Mouse (Mus musculus) neural tube, embryonic 11.5 days (tissue): ENCODE measurements around the gene Vapa. TPM values are rescaled to one million over a fixed set of nuclear protein-coding genes. Genes with fewer than 3 reads are reported as not detected.

Experiments used
- ATAC-seq: fragments of 200-750 bp; cut with Nextera tagmentation; 2 replicates; pipeline ENCODE4 v1.8.0; 2017; ENCODE audit warnings: moderate number of reproducible peaks, mild to moderate bottlenecking, moderate TSS enrichment, moderate library complexity; ENCODE audit not compliant: insufficient read depth, low FRiP score, low TSS enrichment
- DNase-seq: peaks from one replicate; pipeline ENCODE4 v3.0.0-alpha.2; 2015; ENCODE audit warnings: low spot score
- H3K27ac ChIP-seq: fragments of 300-500 bp; sonication (generic); 2 replicates; pipeline ENCODE4 v1.5.1; 2014; ENCODE audit warnings: low read depth, mild to moderate bottlenecking, low read length
- H3K27me3 ChIP-seq: fragments of 300-500 bp; sonication (generic); 2 replicates; pipeline ENCODE4 v1.6.1; 2014; ENCODE audit warnings: mild to moderate bottlenecking, low read length, mixed read lengths; ENCODE audit not compliant: control insufficient read depth, insufficient read depth
- H3K36me3 ChIP-seq: fragments of 300-500 bp; sonication (generic); 2 replicates; pipeline ENCODE4 v1.6.1; 2014; ENCODE audit warnings: mild to moderate bottlenecking, low read length, moderate library complexity, mixed read lengths; ENCODE audit not compliant: control insufficient read depth, insufficient read depth
- H3K4me1 ChIP-seq: fragments of 300-500 bp; sonication (generic); 2 replicates; pipeline ENCODE4 v1.6.1; 2014; ENCODE audit warnings: low read length, mixed read lengths; ENCODE audit not compliant: control insufficient read depth, insufficient read depth
- H3K4me2 ChIP-seq: fragments of 300-500 bp; sonication (generic); 2 replicates; pipeline ENCODE4 v1.6.1; 2014; ENCODE audit warnings: low read depth, mild to moderate bottlenecking, moderate library complexity
- H3K4me3 ChIP-seq: fragments of 300-500 bp; sonication (generic); 2 replicates; pipeline ENCODE4 v1.5.1; 2014; ENCODE audit warnings: low read depth, low read length
- H3K9ac ChIP-seq: fragments of 300-500 bp; sonication (generic); 2 replicates; pipeline ENCODE4 v1.6.1; 2014; ENCODE audit warnings: mild to moderate bottlenecking, low read length
- H3K9me3 ChIP-seq: fragments of 300-500 bp; sonication (generic); 2 replicates; pipeline ENCODE4 v1.6.1; 2016; ENCODE audit warnings: low read length; ENCODE audit not compliant: control insufficient read depth
- WGBS: fragments of 180-500 bp; shearing (Covaris S2); extraction: QIAGEN DNeasy Blood & Tissue Kit; methylation state at CpG from one replicate; pipeline ENCODE4 v1.1.7; 2014; 5-methylcytosine and 5-hydroxymethylcytosine counted together
- polyA plus RNA-seq: library from polyadenylated mRNA; unstranded; fragments of >200 nt; fragmentation: Nextera tagmentation; extraction: Ambion mirVana; gene quantifications from 2 replicates; pipeline ENCODE4 v1.2.1, GENCODE M21; 2014

The Vapa gene
- polyA plus RNA-seq, 1 experiment from 2014 or later, result 259 TPM

DNA sequence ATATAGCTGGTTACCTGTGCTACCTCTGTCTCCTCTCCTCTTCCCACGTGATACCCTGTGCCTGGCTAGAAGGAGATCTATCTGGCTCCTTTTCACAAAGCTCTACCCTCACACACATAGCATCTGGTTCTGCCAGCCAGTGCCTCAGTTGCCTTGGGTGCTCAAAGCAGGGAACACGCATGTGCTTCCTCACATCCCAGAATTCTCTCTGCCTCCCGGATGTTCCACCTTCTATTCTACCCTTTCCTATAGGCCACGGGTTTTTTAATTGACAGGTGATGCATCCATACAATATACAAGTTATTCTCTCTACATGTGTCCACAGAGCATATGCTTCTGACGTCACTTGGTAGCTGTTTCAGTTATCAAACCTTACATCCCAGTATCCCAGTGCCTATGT, 49.2 kb downstream of the Vapa start:
- no peak for DNase-seq
- WGBS, result 75% methylated on average over 5 of the region's 5 CpGs
- H3K27me3 ChIP-seq, result no peaks in the 10 kb centered on the region
- no peak for ATAC-seq
- H3K9ac ChIP-seq, result no peak overlapping the region
- no peak overlapping the region for H3K4me3 ChIP-seq
- no peaks in the 10 kb centered on the region for H3K9me3 ChIP-seq
- H3K27ac ChIP-seq, result no peak overlapping the region
- no peaks in the 10 kb centered on the region for H3K36me3 ChIP-seq
- no peaks in the 10 kb centered on the region for H3K4me1 ChIP-seq
- H3K4me2 ChIP-seq, result no peak overlapping the region

DNA sequence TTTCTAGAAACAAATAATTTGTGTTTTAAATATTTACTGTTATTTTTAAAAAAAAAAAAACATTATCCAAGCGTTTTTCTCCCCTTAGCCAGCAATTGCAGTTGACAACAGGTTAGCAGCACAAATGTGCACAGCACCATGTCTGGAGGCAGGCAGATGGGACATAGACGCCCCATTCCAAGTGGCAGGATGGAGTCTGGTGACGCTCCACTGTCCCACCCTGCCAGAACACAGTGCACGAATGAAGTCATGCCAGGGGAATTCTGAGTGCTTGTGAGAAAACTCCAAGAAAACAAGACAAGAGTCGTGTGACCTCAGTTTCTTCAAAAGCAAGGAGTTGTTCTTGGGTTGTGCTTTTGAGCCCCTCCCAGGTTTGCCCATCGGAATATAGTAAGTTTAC, 50.0 kb downstream of the Vapa start:
- Histone ChIP-seq H3K4me3 (no peak overlapping the region), H3K9ac (no peak overlapping the region), H3K4me1 (no peaks in the 10 kb centered on the region), H3K27me3 (no peaks in the 10 kb centered on the region), H3K36me3 (no peaks in the 10 kb centered on the region), H3K9me3 (no peaks in the 10 kb centered on the region), H3K27ac (no peak overlapping the region), H3K4me2 (no peak overlapping the region)
- ATAC-seq, result no peak
- 65% methylated on average over 6 of the region's 6 CpGs for WGBS
- no peak for DNase-seq

DNA sequence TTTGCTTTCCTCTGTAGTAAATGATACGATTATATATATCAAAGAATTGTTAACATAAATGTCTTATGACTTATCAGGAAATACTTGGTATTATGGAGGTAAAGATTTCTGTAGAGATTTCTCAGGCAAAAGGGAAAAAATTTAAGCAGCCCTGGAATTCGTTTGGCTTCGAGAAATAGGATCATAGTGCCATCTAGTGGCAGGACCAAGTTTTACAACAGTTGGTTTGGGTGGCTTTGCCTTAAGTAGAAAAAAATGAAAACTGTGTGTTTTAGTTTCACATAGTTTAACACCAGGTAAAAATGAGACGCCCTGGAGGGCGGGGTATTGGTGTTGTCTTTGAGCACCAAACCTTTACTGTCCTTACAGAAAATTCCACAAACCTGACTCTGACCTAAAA, 50.6 kb downstream of the Vapa start:
- H3K36me3 ChIP-seq, result no peaks in the 10 kb centered on the region
- H3K9me3 ChIP-seq, result no peaks in the 10 kb centered on the region
- ATAC-seq (0 out of 2 replicates have a peak, but pooled peaks have one; percentile 33), DNase-seq (peak; percentile 63)
- no peak overlapping the region for H3K4me2 ChIP-seq
- no peak overlapping the region for H3K27ac ChIP-seq
- no peak overlapping the region for H3K4me3 ChIP-seq
- H3K27me3 ChIP-seq, result no peaks in the 10 kb centered on the region
- no peaks in the 10 kb centered on the region for H3K4me1 ChIP-seq
- H3K9ac ChIP-seq, result no peak overlapping the region
- WGBS, result 6% methylated on average over 5 of the region's 5 CpGs

DNA sequence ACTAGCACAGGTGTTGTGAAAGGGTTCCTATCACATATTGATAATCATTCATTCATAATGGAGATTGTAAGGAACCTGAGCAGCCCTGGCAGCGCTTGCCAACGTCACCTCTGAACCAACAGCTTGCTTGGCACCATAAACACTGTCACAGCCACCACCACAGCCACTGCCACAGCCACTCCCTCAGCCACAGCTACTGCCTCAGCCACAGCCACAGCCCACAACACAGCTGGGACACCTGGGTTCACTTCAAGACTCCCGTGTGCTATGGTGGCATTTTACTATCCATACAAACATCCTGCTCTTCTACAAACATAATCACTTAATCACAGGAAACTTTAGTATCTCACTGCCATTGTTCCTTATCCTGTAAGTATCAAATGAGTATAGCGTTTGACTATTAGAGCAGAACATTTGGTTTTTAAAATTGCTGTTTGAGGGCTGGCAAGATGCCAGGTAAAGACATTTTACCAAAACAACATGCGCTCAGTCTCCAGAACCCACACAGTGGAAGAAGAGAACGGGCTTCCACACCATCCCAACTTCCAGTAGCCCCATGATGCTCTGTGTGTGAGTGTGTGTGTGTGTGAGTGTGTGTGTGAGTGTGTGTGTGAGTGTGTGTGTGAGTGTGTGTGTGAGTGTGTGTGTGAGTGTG, 51.9 kb downstream of the Vapa start:
- no peaks in the 10 kb centered on the region for H3K9me3 ChIP-seq
- DNase-seq (no peak), ATAC-seq (no peak)
- no peak overlapping the region for H3K9ac ChIP-seq
- H3K27ac ChIP-seq, result no peak overlapping the region
- no peak overlapping the region for H3K4me3 ChIP-seq
- no peaks in the 10 kb centered on the region for H3K4me1 ChIP-seq
- H3K36me3 ChIP-seq, result no peaks in the 10 kb centered on the region
- H3K27me3 ChIP-seq, result no peaks in the 10 kb centered on the region
- WGBS, result 84% methylated on average over 6 of the region's 6 CpGs
- H3K4me2 ChIP-seq, result no peak overlapping the region

DNA sequence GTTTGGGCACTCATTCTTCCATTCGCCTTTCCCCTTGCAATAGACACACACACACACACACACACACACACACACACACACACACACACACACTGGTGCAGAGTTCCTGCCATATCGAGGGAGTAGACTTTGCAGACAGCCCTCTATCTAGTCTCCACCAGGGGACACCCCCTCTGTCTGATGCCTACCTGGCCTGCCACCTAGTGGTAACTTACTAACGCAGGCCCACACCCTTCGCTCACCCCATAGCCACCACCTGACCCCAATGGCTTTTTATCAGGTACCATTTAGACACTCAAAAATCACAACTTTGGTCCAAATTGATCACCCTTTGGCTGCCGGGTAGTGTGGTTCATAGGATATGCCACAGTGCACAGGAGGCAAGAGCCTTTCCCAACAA, 54.1 kb downstream of the Vapa start:
- 55% methylated on average over 5 of the region's 5 CpGs for WGBS

DNA sequence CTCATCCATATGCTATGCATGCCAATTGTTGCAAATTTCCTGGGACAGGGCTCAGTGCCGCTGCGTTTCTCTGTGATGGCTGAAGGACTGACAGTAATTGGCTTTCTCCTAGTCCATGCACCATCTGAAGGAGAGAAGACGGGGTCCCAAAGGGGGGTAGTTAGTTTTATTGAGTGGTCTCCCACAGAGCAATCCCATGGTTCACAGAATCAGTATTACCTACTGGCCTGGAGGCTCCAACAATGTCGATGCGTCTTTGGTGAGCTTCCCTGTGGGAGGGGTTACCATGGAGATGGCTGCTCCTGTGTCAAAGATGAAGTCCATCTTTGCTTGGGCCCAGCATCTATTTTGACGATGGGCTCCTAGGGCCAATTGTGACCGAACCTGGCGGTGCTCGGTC, 54.6 kb downstream of the Vapa start:
- no peak overlapping the region for H3K9ac ChIP-seq
- no peaks in the 10 kb centered on the region for H3K9me3 ChIP-seq
- no peaks in the 10 kb centered on the region for H3K27me3 ChIP-seq
- no peaks in the 10 kb centered on the region for H3K36me3 ChIP-seq
- WGBS, result 58% methylated on average over 9 of the region's 9 CpGs
- ATAC-seq (0 out of 2 replicates have a peak, but pooled peaks have one; percentile 20), DNase-seq (no peak)
- H3K27ac ChIP-seq, result no peak overlapping the region
- no peaks in the 10 kb centered on the region for H3K4me1 ChIP-seq
- H3K4me3 ChIP-seq, result no peak overlapping the region
- H3K4me2 ChIP-seq, result no peak overlapping the region

More for the DNA sequence above, 54.1 kb downstream of the Vapa start:
- Histone ChIP-seq H3K27ac (no peak overlapping the region), H3K27me3 (no peaks in the 10 kb centered on the region), H3K9ac (no peak overlapping the region), H3K4me1 (no peaks in the 10 kb centered on the region), H3K9me3 (no peaks in the 10 kb centered on the region), H3K36me3 (no peaks in the 10 kb centered on the region), H3K4me3 (no peak overlapping the region), H3K4me2 (no peak overlapping the region)
- DNase-seq, result no peak
- peak; percentile 51; the same call in 1 of the 2 replicates for ATAC-seq

DNA sequence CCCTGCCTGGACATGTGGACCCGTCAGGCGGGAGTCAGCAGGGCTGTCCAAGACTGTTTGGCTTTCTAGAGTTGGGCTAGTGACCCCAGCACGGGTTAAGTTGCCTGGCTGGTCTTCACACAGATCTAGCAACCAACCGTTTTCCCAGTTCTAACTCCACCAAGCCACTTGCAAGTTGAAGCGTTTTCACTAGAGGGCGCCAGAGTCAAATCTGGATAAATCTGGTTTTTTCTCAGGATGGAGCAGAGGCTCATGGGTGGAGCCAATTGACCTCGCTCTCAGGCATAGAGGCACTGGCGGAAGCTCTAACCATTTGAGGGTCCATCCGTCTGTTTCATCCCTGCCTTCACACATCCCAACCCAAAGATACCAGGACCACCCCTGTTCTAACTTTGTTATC, 55.1 kb downstream of the Vapa start:
- H3K9ac ChIP-seq, result no peak overlapping the region
- no peaks in the 10 kb centered on the region for H3K9me3 ChIP-seq
- H3K27ac ChIP-seq, result no peak overlapping the region
- H3K36me3 ChIP-seq, result no peaks in the 10 kb centered on the region
- no peak overlapping the region for H3K4me2 ChIP-seq
- no peaks in the 10 kb centered on the region for H3K4me1 ChIP-seq
- WGBS, result 41% methylated on average over 9 of the region's 9 CpGs
- no peaks in the 10 kb centered on the region for H3K27me3 ChIP-seq
- no peak overlapping the region for H3K4me3 ChIP-seq
- ATAC-seq (peak; percentile 21; the same call in 1 of the 2 replicates), DNase-seq (peak; percentile 68)

DNA sequence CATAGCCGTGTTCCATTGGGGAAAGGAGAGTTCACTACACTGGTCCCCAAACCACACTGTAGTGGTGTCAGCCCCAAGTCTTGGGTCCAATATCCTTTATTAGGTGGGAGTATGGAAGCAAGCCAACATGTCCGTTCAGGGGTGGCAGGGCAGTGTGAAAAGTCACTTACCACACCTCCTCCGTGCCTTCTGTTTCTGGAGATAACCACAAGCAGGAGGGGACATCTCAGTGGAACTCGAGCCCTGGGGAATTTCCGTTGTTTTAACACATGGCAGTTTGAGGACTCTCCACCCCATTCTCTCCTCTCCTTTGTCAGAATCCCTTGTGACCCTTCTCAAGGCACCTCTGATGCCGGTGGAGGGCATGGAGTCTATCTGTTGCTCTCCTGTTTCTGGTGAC, 56.1 kb downstream of the Vapa start:
- 78% methylated on average over 6 of the region's 6 CpGs for WGBS
- Histone ChIP-seq H3K4me2 (no peak overlapping the region), H3K27ac (no peak overlapping the region), H3K27me3 (no peaks in the 10 kb centered on the region), H3K9me3 (no peaks in the 10 kb centered on the region), H3K4me3 (no peak overlapping the region), H3K9ac (no peak overlapping the region), H3K4me1 (no peaks in the 10 kb centered on the region), H3K36me3 (no peaks in the 10 kb centered on the region)
- DNase-seq (no peak), ATAC-seq (no peak)

DNA sequence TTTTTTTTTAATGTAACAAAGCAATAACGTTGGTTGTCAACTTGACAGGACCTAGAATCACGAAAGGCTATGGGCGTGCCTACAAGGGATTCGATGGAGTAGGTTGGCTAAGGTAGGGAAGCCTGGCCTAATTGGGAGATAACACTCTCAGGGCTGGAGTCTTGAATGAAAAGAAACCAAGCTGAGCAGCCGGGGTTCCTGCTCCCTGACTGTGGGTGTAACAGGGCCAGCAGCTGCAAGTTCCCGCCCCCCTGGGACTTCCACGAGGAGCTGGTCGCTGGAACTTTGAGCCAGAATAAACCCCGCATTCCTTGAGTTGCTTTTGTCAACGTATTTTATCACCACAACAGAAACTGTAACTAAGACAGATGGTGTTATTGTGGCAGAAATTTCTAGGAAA, 56.6 kb downstream of the Vapa start:
- Histone ChIP-seq H3K9me3 (no peaks in the 10 kb centered on the region), H3K4me1 (no peaks in the 10 kb centered on the region), H3K36me3 (no peaks in the 10 kb centered on the region), H3K27ac (no peak overlapping the region), H3K9ac (no peak overlapping the region), H3K4me2 (no peak overlapping the region), H3K27me3 (no peaks in the 10 kb centered on the region), H3K4me3 (no peak overlapping the region)
- DNase-seq (no peak), ATAC-seq (no peak)
- WGBS, result 76% methylated on average over 10 of the region's 10 CpGs
